8 mouse cellular contexts compared by ENCODE assay signal in the genomic region with DNA sequence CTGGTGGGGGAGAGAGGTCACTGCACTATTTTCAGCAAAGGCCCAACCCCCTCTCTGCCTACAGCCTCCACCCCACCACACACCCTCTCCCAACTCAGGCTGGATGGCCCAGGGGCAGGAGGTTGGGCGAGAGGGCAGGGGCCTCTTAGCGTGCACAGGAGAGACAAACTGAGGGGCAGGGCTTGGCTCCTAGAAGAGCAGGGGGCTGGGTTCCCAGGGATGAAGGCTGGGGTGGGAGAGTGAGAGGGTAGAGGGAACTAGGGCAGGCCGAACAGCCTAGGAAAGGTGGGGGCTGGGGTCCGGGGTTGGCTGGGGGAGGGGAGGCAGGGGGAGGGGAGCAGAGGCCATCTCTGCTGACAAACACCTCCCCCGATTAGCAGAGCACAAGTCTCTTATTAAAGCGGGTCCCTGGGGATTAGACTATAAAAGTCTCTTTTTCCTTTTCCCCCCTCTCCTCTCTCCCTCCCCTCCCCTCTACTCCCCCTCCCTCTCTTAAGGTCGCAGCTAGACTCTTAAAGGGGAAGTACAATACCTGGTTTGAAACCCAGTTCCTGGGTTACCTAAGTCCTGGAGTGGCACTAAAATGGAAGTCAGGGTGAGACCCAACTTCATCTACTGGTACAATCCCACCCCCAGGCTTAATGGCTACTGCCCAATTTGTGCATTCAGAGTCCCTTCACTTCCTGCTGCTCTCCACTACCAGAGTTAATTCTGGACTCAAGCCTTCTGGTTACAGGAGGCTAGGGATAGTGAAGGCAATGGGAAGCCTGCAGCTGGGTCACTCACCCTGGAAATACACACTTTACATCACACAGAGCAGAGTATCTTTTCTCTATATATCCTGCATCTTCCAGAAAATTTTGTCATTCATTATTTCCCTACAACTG. TPM values are rescaled to one million over a fixed set of nuclear protein-coding genes. Genes with fewer than 3 reads are reported as not detected.
DNase-seq lines count a peak whose midpoint lies in the region; ATAC-seq and TF ChIP-seq lines count a peak whose summit lies in the region.

No protein-coding gene starts in this region.

- H3K4me1 ChIP-seq in thymus, adult 2 months (replicated peaks; ENCODE audit: control insufficient read depth, insufficient read depth, low read length) = peaks cover 19% of the 10 kb centered on the region
- peaks cover 18% of the 10 kb centered on the region for H3K4me1 ChIP-seq in forebrain, postnatal 0 days (ENCODE audit: insufficient read depth)
- H3K4me1 ChIP-seq in liver, embryonic 13.5 days (replicated peaks) = peaks cover 51% of the 10 kb centered on the region
- peaks cover 20% of the 10 kb centered on the region for H3K4me1 ChIP-seq in stomach, embryonic 16.5 days (ENCODE audit: control insufficient read depth, insufficient read depth, low read length)

- 0 out of 2 replicates have a peak, but pooled peaks have one; percentile 10 for ATAC-seq in forebrain, postnatal 0 days
- ATAC-seq in liver, embryonic 13.5 days (ENCODE audit: low read depth) = peak; percentile 75
- peak; percentile 31; the same call in 1 of the 2 replicates for ATAC-seq in stomach, embryonic 16.5 days (ENCODE audit: insufficient read depth, low FRiP score)

- peak overlapping the region; percentile 82 for H3K4me2 ChIP-seq in forebrain, postnatal 0 days (ENCODE audit: low read depth)
- peak overlapping the region; percentile 82 for H3K4me2 ChIP-seq in liver, embryonic 13.5 days
- peak overlapping the region; percentile 89 for H3K4me2 ChIP-seq in stomach, embryonic 16.5 days (ENCODE audit: low read depth, low read length)

- no peak overlapping the region for H3K27ac ChIP-seq in thymus, adult 2 months (ENCODE audit: control insufficient read depth, insufficient read depth, low read length)
- 0 out of 2 replicates have a peak overlapping the region, but pooled peaks have one; percentile 15 for H3K27ac ChIP-seq in forebrain, postnatal 0 days (ENCODE audit: low read depth, low read length)
- H3K27ac ChIP-seq in liver, embryonic 13.5 days = peak overlapping the region; percentile 23; the same call in 1 of the 2 replicates
- peak overlapping the region; percentile 19 for H3K27ac ChIP-seq in stomach, embryonic 16.5 days (ENCODE audit: low read length)

- TF ChIP-seq POLR2A in thymus, adult 2 months (IDR thresholded peaks at IDR 0.05; ENCODE audit: control insufficient read depth, extremely low read depth, insufficient read depth, low read length, poor library complexity) = no peak

- no peaks in the 10 kb centered on the region for H3K9me3 ChIP-seq in forebrain, postnatal 0 days (ENCODE audit: low read length)
- H3K9me3 ChIP-seq in liver, embryonic 13.5 days (replicated peaks) = no peaks in the 10 kb centered on the region
- no peaks in the 10 kb centered on the region for H3K9me3 ChIP-seq in stomach, embryonic 16.5 days (replicated peaks; ENCODE audit: control insufficient read depth, low read length)

- H3K4me3 ChIP-seq in thymus, adult 2 months (ENCODE audit: control insufficient read depth, insufficient read depth, low read length) = no peak overlapping the region
- peak overlapping the region; percentile 33 for H3K4me3 ChIP-seq in forebrain, postnatal 0 days (ENCODE audit: low read depth, low read length)
- H3K4me3 ChIP-seq in liver, embryonic 13.5 days (replicated peaks) = peak overlapping the region; percentile 21
- H3K4me3 ChIP-seq in stomach, embryonic 16.5 days (replicated peaks; ENCODE audit: low read length) = peak overlapping the region; percentile 30

- TF ChIP-seq CTCF in thymus, adult 2 months (IDR thresholded peaks at IDR 0.05; ENCODE audit: borderline replicate concordance, control insufficient read depth, extremely low read depth, insufficient read depth, low read length, poor library complexity) = no peak
- no peak for TF ChIP-seq CTCF in forebrain, postnatal 0 days (IDR thresholded peaks at IDR 0.05; ENCODE audit: low read depth)

- WGBS in thymus, adult 2 months = 26% methylated on average over 7 of the region's 7 CpGs
- 4% methylated on average over 7 of the region's 7 CpGs for WGBS in forebrain, postnatal 0 days
- WGBS in liver, embryonic 13.5 days (ENCODE audit: insufficient replicate concordance) = 4% methylated on average over 7 of the region's 7 CpGs
- under 1% methylated on average over 7 of the region's 7 CpGs for WGBS in stomach, embryonic 16.5 days

- DNase-seq in thymus, postnatal 14 days = peak; percentile 12
- no peak for DNase-seq in thymus, adult 2 months
- no peak for DNase-seq in forebrain, postnatal 0 days
- DNase-seq in liver, embryonic 13.5 days = no peak
- DNase-seq in urinary bladder, postnatal 36 days (ENCODE audit: low spot score in 2 of 2) = no peak
- DNase-seq in thymus, adult 18-20 months = no peak
- DNase-seq in cerebellum, adult 11-12 months = no peak

- H3K9ac ChIP-seq in forebrain, postnatal 0 days = peak overlapping the region; percentile 39
- peak overlapping the region; percentile 13; the same call in 1 of the 2 replicates for H3K9ac ChIP-seq in liver, embryonic 13.5 days
- peak overlapping the region; percentile 56 for H3K9ac ChIP-seq in stomach, embryonic 16.5 days (ENCODE audit: low read length)

- H3K27me3 ChIP-seq in thymus, adult 2 months (ENCODE audit: control insufficient read depth, insufficient read depth, low read length) = no peaks in the 10 kb centered on the region
- H3K27me3 ChIP-seq in forebrain, postnatal 0 days (ENCODE audit: insufficient read depth, low read length) = no peaks in the 10 kb centered on the region
- H3K27me3 ChIP-seq in liver, embryonic 13.5 days = peaks cover 66% of the 10 kb centered on the region
- H3K27me3 ChIP-seq in stomach, embryonic 16.5 days (ENCODE audit: control insufficient read depth, insufficient read depth, low read length) = no peaks in the 10 kb centered on the region

- no peaks in the 10 kb centered on the region for H3K36me3 ChIP-seq in thymus, adult 2 months (ENCODE audit: control insufficient read depth, insufficient read depth, low read length)
- H3K36me3 ChIP-seq in forebrain, postnatal 0 days (ENCODE audit: insufficient read depth) = peaks cover 13% of the 10 kb centered on the region; the same call in 1 of the 2 replicates
- H3K36me3 ChIP-seq in liver, embryonic 13.5 days = no peaks in the 10 kb centered on the region
- H3K36me3 ChIP-seq in stomach, embryonic 16.5 days (ENCODE audit: control insufficient read depth, insufficient read depth, low read length) = no peaks in the 10 kb centered on the region

RNA-seq across cellular contexts. Expression of gene Gdf11, which starts 2.3 kb away (rescaled TPM):
- polyA plus RNA-seq in thymus, adult 2 months (2012; rRNA removed) = 5.6 and 5.8 TPM in 2 replicates
- 15.7 and 19.1 TPM in 2 replicates for total RNA-seq in forebrain, postnatal 0 days (2014; rRNA removed)
- 4.3 and 6.7 TPM in 2 replicates for polyA plus RNA-seq in forebrain, postnatal 0 days (2015; fragmentation: Nextera tagmentation; extraction: Ambion mirVana)
- polyA plus RNA-seq in liver, embryonic 13.5 days (2015; fragmentation: Nextera tagmentation; extraction: Ambion mirVana) = 0.43 and 0.66 TPM in 2 replicates
- 2.8 and 2.9 TPM in 2 replicates for polyA plus RNA-seq in stomach, embryonic 16.5 days (2015; fragmentation: Nextera tagmentation; extraction: Ambion mirVana)

RNA-seq across cellular contexts. Expression of gene Cd63, which starts 11.6 kb away (rescaled TPM):
- polyA plus RNA-seq in thymus, adult 2 months (2012; rRNA removed) = 43.9 and 62.1 TPM in 2 replicates
- 11.7 and 25.2 TPM in 2 replicates for total RNA-seq in forebrain, postnatal 0 days (2014; rRNA removed)
- 168 and 188 TPM in 2 replicates for polyA plus RNA-seq in forebrain, postnatal 0 days (2015; fragmentation: Nextera tagmentation; extraction: Ambion mirVana)
- 118 and 119 TPM in 2 replicates for polyA plus RNA-seq in liver, embryonic 13.5 days (2015; fragmentation: Nextera tagmentation; extraction: Ambion mirVana)
- 756 and 798 TPM in 2 replicates for polyA plus RNA-seq in stomach, embryonic 16.5 days (2015; fragmentation: Nextera tagmentation; extraction: Ambion mirVana)

RNA-seq across cellular contexts. Expression of gene Rdh5, which starts 33.5 kb away (rescaled TPM):
- polyA plus RNA-seq in thymus, adult 2 months (2012; rRNA removed) = 14.0 and 21.8 TPM in 2 replicates
- total RNA-seq in forebrain, postnatal 0 days (2014; rRNA removed) = 4.1 and 5.8 TPM in 2 replicates
- 6.9 and 10.2 TPM in 2 replicates for polyA plus RNA-seq in forebrain, postnatal 0 days (2015; fragmentation: Nextera tagmentation; extraction: Ambion mirVana)
- polyA plus RNA-seq in liver, embryonic 13.5 days (2015; fragmentation: Nextera tagmentation; extraction: Ambion mirVana) = 10.5 and 10.6 TPM in 2 replicates
- 16.6 and 18.7 TPM in 2 replicates for polyA plus RNA-seq in stomach, embryonic 16.5 days (2015; fragmentation: Nextera tagmentation; extraction: Ambion mirVana)

RNA-seq across cellular contexts. Expression of gene Bloc1s1, which starts 34.7 kb away (rescaled TPM):
- 137 and 173 TPM in 2 replicates for polyA plus RNA-seq in thymus, adult 2 months (2012; rRNA removed)
- total RNA-seq in forebrain, postnatal 0 days (2014; rRNA removed) = 120 and 149 TPM in 2 replicates
- 246 and 305 TPM in 2 replicates for polyA plus RNA-seq in forebrain, postnatal 0 days (2015; fragmentation: Nextera tagmentation; extraction: Ambion mirVana)
- polyA plus RNA-seq in liver, embryonic 13.5 days (2015; fragmentation: Nextera tagmentation; extraction: Ambion mirVana) = 81.9 and 87.1 TPM in 2 replicates
- 194 and 206 TPM in 2 replicates for polyA plus RNA-seq in stomach, embryonic 16.5 days (2015; fragmentation: Nextera tagmentation; extraction: Ambion mirVana)

RNA-seq across cellular contexts. Expression of gene Itga7, which starts 44.4 kb away (rescaled TPM):
- polyA plus RNA-seq in thymus, adult 2 months (2012; rRNA removed) = 5.9 and 14.5 TPM in 2 replicates
- total RNA-seq in forebrain, postnatal 0 days (2014; rRNA removed) = 7.7 and 12.7 TPM in 2 replicates
- 5.8 and 7.7 TPM in 2 replicates for polyA plus RNA-seq in forebrain, postnatal 0 days (2015; fragmentation: Nextera tagmentation; extraction: Ambion mirVana)
- 0.12 and 0.41 TPM in 2 replicates for polyA plus RNA-seq in liver, embryonic 13.5 days (2015; fragmentation: Nextera tagmentation; extraction: Ambion mirVana)
- 7.9 and 12.4 TPM in 2 replicates for polyA plus RNA-seq in stomach, embryonic 16.5 days (2015; fragmentation: Nextera tagmentation; extraction: Ambion mirVana)

Comparison
In these comparisons a context has a peak if more than half of its experiments do, and no peak if none do; other contexts are left out.
1. ATAC-seq: peak in every context shown above with its lines; median percentile 75 in liver, embryonic 13.5 days; 31 in stomach, embryonic 16.5 days; 10 in forebrain, postnatal 0 days.